Mouse (Mus musculus) intestine, postnatal 0 days (tissue): ENCODE results near the gene Rsph1. TPM values are rescaled to one million over a fixed set of nuclear protein-coding genes. Genes with fewer than 3 reads are reported as not detected.

Experiments used
- ATAC-seq: fragments of 200-750 bp; cut with Nextera tagmentation; 2 replicates; pipeline ENCODE4 v1.8.0; 2017; ENCODE audit warnings: mild to moderate bottlenecking, moderate TSS enrichment, moderate library complexity
- H3K27ac ChIP-seq: fragments of 300-500 bp; sonication (generic); 2 replicates; pipeline ENCODE4 v1.5.1; 2014; ENCODE audit warnings: mild to moderate bottlenecking, low read depth, low read length, moderate library complexity
- H3K27me3 ChIP-seq: fragments of 300-500 bp; sonication (generic); replicated peaks from 2 replicates; pipeline ENCODE4 v1.6.1; 2014; ENCODE audit warnings: low read length, mixed read lengths; ENCODE audit not compliant: control insufficient read depth, insufficient read depth
- H3K36me3 ChIP-seq: fragments of 300-500 bp; sonication (generic); 2 replicates; pipeline ENCODE4 v1.6.1; 2014; ENCODE audit warnings: mild to moderate bottlenecking, moderate library complexity; ENCODE audit not compliant: control insufficient read depth, insufficient read depth
- H3K4me1 ChIP-seq: fragments of 300-500 bp; sonication (generic); replicated peaks from 2 replicates; pipeline ENCODE4 v1.6.1; 2014; ENCODE audit warnings: antibody characterized with exemption, low read length, mixed read lengths; ENCODE audit not compliant: control insufficient read depth, insufficient read depth
- H3K4me2 ChIP-seq: fragments of 300-500 bp; sonication (generic); replicated peaks from 2 replicates; pipeline ENCODE4 v1.6.1; 2014; ENCODE audit warnings: low read depth, mild to moderate bottlenecking, moderate library complexity
- H3K4me3 ChIP-seq: fragments of 300-500 bp; sonication (generic); 2 replicates; pipeline ENCODE4 v1.5.1; 2014; ENCODE audit warnings: low read depth, low read length
- H3K9ac ChIP-seq: fragments of 300-500 bp; sonication (generic); 2 replicates; pipeline ENCODE4 v1.6.1; 2014; ENCODE audit warnings: mild to moderate bottlenecking, low read depth, low read length
- H3K9me3 ChIP-seq: fragments of 300-500 bp; sonication (generic); 2 replicates; pipeline ENCODE4 v1.6.1; 2016; ENCODE audit warnings: mixed run types; ENCODE audit not compliant: control insufficient read depth
- CTCF ChIP-seq: sonication (generic); IDR thresholded peaks from 2 replicates; pipeline ENCODE4 v1.5.1; 2016; ENCODE audit warnings: low read depth, mild to moderate bottlenecking, control low read depth, antibody characterized with exemption, moderate library complexity
- WGBS: fragments of 180-500 bp; shearing (Covaris S2); extraction: QIAGEN DNeasy Blood & Tissue Kit; methylation state at CpG from one replicate; pipeline ENCODE4 v1.1.7; 2014; 5-methylcytosine and 5-hydroxymethylcytosine counted together
- polyA plus RNA-seq: library from polyadenylated mRNA; unstranded; fragments of >200 nt; fragmentation: Nextera tagmentation; extraction: Ambion mirVana; gene quantifications from 2 replicates; pipeline ENCODE4 v1.2.1, GENCODE M21; 2015

The Rsph1 gene
- polyA plus RNA-seq, 1 experiment from 2014 or later: 0.66 TPM

DNA sequence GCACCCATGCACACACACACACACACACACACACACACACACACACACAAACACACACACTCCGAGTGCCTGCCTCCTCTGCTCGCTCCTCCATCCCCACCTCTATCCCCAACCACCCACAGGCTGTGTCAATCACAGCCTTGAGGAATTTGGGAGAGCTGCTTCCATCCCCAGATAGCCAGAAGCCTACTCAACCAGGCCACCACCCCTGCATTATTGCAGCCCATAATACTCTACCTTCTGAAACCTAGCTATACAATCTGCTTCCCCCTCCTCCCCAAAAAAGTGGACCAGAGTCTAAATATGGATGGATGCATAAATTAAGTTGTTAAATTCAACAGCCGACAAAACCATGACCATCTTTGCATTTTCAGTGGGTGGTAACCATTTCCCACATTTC is 50.8 kb downstream of the Rsph1 start:
- Histone ChIP-seq H3K36me3 (no peaks in the 10 kb centered on the region), H3K27me3 (no peaks in the 10 kb centered on the region), H3K9me3 (no peaks in the 10 kb centered on the region), H3K9ac (no peak overlapping the region), H3K4me2 (no peak overlapping the region), H3K4me1 (no peaks in the 10 kb centered on the region), H3K27ac (no peak overlapping the region), H3K4me3 (no peak overlapping the region)
- ATAC-seq: no peak
- 60% methylated on average over 3 of the region's 3 CpGs for WGBS
- no peak for TF ChIP-seq CTCF

DNA sequence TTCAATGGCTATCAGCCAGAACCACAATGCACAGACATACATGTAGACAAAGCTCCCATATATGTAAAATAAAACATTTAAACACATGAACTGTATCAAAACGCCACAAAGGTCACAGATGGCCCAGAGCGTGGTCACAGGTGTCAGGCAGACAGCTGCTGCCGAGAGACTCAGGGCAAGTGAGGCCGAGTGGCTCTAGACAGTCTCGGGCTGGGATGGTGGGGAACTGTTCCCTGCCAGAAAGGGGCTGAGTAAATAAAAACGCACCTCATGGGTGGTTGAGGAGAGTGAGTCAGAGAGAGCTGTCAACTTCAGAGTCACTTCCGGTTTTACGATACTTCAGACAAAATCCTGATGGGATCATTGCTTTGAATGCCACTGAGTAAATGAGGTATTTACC is 52.6 kb downstream of the Rsph1 start:
- no peak overlapping the region for H3K4me3 ChIP-seq
- no peak overlapping the region for H3K4me2 ChIP-seq
- no peaks in the 10 kb centered on the region for H3K27me3 ChIP-seq
- WGBS: 71% methylated on average over 8 of the region's 8 CpGs
- no peak for TF ChIP-seq CTCF
- no peaks in the 10 kb centered on the region for H3K9me3 ChIP-seq
- H3K4me1 ChIP-seq: no peaks in the 10 kb centered on the region
- H3K27ac ChIP-seq: no peak overlapping the region
- no peaks in the 10 kb centered on the region for H3K36me3 ChIP-seq
- no peak for ATAC-seq
- no peak overlapping the region for H3K9ac ChIP-seq

DNA sequence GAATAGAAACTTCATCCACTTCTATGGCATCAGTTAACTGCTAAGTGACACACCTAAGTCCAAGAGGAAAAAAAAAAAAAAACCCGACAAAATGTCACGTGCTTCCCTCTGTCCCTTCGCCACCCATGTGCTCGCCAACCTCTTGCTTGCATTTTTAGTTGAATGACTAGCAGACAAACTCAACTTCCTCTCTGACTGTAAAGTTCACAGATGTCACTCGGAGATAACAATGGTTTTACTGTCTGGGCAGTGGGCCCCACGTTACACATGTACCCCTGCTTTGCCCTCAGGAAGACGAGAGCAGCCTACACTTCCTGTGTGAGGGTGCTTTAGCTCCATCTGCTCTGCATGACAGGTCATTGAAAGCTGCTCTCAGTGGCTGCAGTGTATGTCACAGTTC is 53.3 kb downstream of the Rsph1 start:
- no peak for TF ChIP-seq CTCF
- no peak overlapping the region for H3K27ac ChIP-seq
- no peak for ATAC-seq
- 54% methylated on average over 7 of the region's 7 CpGs for WGBS
- no peaks in the 10 kb centered on the region for H3K36me3 ChIP-seq
- no peaks in the 10 kb centered on the region for H3K4me1 ChIP-seq
- H3K4me2 ChIP-seq: no peak overlapping the region
- no peak overlapping the region for H3K4me3 ChIP-seq
- H3K9me3 ChIP-seq: no peaks in the 10 kb centered on the region
- H3K9ac ChIP-seq: no peak overlapping the region
- no peaks in the 10 kb centered on the region for H3K27me3 ChIP-seq

DNA sequence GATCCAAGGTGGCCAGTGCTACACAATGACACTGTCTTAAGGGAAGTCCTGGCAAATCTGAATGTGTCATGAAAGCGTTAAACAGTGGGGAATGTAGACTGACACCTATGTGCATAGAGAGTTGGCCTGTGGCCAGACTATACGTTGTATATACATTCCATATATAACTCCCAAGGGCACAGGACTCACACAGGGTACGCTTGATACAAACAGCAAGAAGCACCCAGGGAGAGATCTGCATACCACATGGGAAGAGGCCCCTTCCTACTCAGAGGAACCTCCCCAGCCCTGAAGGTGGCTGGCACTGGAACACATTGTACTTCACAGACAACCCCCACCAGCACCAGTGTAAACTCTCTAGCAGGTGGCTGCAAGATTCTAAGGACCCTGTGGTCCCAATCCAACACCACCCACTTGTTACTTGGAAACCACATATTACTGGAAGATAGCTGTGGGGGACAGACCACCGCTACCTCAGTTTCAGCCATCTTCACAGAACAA is 54.3 kb downstream of the Rsph1 start:
- no peak for TF ChIP-seq CTCF
- no peaks in the 10 kb centered on the region for H3K36me3 ChIP-seq
- 49% methylated on average over 4 of the region's 4 CpGs for WGBS
- no peaks in the 10 kb centered on the region for H3K9me3 ChIP-seq
- ATAC-seq: no peak
- H3K4me1 ChIP-seq: no peaks in the 10 kb centered on the region
- no peaks in the 10 kb centered on the region for H3K27me3 ChIP-seq
- H3K4me2 ChIP-seq: no peak overlapping the region
- no peak overlapping the region for H3K27ac ChIP-seq
- H3K4me3 ChIP-seq: no peak overlapping the region
- H3K9ac ChIP-seq: no peak overlapping the region

DNA sequence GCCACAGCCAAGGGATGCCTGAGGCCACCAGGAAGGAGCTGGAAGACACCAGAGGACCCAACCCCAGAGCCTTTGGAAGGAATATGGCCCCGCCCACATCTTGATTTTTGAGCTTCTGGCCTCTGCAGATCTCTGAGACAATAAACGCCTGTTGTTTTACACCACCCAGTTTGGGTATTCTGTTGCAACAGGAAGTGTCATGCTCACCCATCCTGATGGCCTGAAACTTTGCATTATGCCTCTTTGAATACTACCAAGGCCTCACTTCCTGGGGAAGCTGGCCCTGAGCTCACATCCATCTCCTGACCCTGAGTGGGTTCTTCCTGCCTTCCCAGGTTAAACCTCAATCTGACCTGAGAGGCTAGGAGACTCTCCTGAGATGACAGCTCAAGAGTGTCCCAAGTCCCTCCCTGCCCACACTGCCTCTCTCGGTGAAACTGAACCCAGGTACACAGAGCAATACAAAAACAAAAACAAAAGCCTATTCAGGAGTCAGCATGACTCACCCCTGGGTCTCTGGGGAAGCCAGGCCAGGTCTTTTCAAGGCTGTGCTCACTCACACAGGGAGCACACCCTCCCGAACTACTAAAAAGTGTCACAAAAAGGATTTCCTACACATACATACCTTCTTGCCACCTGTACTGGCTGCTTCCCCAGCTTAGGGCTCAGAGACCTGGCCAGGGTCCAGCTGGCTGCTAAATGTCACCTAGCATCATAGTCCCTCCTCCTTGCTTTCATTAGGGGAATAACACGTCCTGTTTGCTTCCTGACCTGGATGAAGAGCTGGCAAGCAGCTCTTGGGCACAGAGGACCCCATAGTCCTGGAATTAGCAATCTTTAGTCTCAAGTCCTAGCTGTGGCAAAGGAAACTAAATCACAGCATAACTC is 60.9 kb downstream of the Rsph1 start:
- no peak for ATAC-seq
- H3K4me3 ChIP-seq: no peak overlapping the region
- 39% methylated on average over 5 of the region's 5 CpGs for WGBS
- H3K4me1 ChIP-seq: no peaks in the 10 kb centered on the region
- H3K27me3 ChIP-seq: no peaks in the 10 kb centered on the region
- no peak overlapping the region for H3K9ac ChIP-seq
- no peak overlapping the region for H3K27ac ChIP-seq
- no peaks in the 10 kb centered on the region for H3K36me3 ChIP-seq
- no peak for TF ChIP-seq CTCF
- H3K9me3 ChIP-seq: no peaks in the 10 kb centered on the region
- H3K4me2 ChIP-seq: no peak overlapping the region

DNA sequence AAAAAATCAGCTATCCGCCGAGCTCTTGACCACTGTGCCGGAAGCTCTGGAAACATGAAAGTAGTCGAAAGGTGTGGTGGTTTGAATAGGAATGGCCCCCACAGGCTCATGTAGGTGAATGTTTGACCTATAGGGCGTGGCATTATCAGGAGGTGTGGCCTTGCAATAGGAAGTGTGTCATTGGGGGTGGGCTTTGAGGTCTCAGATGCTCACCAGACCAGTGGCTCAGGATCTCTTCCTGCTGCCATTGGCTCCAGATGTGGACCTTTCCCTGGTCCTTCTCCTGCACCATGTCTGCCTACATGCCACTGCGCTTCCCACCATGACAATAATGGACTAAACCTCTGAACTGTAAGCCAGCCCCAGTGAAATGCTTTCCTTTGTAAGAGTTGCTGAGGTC is 65.3 kb downstream of the Rsph1 start:
- Histone ChIP-seq H3K27ac (no peak overlapping the region), H3K4me1 (no peaks in the 10 kb centered on the region), H3K27me3 (no peaks in the 10 kb centered on the region), H3K9ac (no peak overlapping the region), H3K9me3 (no peaks in the 10 kb centered on the region), H3K4me3 (no peak overlapping the region), H3K4me2 (no peak overlapping the region), H3K36me3 (no peaks in the 10 kb centered on the region)
- no peak for TF ChIP-seq CTCF
- ATAC-seq: no peak
- 88% methylated on average over 6 of the region's 6 CpGs for WGBS
